Mouse (Mus musculus) large intestine, adult 2 months (tissue): ENCODE data around the gene Ccdc54. TPM values are rescaled to one million over a fixed set of nuclear protein-coding genes. Genes with fewer than 3 reads are reported as not detected.

Experiments used
- DNase-seq: peaks from one replicate; pipeline ENCODE4 v3.0.0-alpha.2; 2012; ENCODE audit warnings: low read depth, low spot score
- WGBS: fragments of 180-500 bp; shearing (Covaris S2); methylation state at CpG from one replicate; pipeline ENCODE4 v1.1.7; 2018; 5-methylcytosine and 5-hydroxymethylcytosine counted together
- polyA plus RNA-seq: library from polyadenylated mRNA; depleted of rRNA; stranded (reverse); fragments of >200 nt; gene quantifications from 2 replicates; pipeline ENCODE4 v1.2.3, GENCODE M21; 2012; rRNA removed

Ccdc54 gene
- polyA plus RNA-seq, result not detected in 2 replicates

DNA sequence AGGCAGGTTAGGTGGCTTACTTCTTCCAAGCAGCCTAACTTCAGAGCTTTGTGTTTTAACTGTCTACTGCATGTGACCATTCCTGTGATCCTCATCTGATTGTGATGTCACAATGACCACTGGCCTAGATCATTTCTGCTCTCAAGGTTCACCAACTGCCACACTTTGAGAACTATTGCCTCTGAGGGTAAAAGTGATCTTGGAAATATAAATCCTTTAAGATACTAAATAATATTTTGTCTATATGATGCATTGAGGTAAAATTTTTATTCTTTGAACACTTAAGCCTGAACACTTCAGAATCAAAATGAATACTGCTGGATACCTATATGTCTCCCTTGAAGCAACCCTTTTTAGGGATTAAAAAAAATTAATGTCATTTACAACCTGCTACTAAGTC, at the start of gene Ccdc54:
Gene Ccdc54, minus strand, starts transcription at position 101 of the 400 bp plus-strand sequence.
- no peak for DNase-seq

DNA sequence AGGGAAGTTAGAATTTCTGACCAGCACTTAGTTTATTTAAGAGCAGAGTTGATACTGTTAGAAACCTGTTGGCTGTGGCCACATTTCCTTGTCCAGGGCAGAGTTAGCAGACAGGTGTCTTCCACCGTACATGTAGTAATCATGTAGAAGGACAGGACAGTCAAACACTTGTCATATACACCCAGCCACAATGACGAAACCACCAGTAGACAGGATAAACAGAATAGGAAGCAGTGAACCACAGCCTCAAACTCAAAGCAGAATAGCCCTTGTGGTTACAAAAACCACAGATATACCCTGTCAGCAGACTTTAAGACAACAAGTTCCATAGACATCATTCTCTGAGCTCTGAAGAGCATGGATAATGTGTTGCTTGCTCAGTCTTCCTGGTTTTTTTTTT, 41.6 kb upstream of the Ccdc54 start:
- 48% methylated on average over 2 of the region's 2 CpGs for WGBS
- DNase-seq, result no peak

DNA sequence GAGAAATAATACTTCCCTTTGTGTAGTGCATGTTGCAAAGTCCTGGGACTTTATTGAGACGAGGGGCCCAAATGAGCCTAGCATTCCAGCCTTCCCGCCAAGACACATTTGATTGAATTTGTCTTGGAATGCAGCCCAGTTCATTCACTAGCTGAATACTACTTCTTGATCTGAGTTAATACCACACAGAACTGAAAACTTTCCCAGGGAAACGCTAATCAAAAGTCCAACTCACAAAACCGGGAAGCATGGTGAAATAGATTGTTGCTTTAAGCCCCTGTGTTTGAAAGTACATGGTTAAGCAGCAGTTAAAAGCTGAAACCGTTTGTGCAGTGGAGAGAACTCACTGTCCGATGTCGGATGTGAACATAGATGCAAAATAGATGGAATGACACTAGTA, 24.6 kb upstream of the Ccdc54 start:
- WGBS, result 26% methylated on average over 7 of the region's 7 CpGs
- DNase-seq, result no peak

DNA sequence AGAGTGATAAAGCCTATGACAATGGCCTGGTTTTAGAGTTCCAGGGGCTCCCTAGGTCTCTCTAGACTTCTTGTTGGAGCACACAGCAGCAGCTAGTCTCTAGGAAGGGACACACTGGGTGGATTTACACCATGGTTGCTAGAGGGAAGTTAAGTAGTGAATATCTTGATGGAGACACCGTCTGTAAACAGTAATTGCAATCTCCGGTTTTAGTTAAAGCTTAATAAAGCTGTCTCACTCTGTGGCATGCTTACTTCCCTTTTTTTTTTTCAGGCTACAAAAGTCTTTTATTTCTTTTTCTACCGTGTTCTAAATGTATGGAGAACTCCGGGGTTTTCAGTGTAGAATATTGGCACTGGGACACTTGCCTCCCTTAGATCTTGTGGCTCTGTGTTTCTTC, 22.0 kb upstream of the Ccdc54 start:
- no peak for DNase-seq

DNA sequence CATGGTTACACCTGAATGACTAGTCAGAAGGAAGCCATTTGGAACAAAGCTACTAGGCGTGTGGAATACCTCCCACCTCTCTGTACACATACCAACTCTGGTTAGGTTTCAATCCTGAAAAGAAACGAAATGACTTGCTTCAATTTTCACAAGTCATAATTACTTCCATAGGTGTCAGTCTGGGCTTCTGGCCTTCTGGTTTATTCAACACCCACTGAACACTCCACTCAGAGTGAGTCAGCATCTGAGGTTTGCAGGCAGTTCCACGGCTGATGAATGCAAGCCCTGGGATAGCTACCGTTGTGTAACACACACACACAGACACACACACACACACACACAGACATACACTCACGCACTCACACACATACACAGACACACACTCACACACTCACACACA, 19.6 kb upstream of the Ccdc54 start:
- DNase-seq, result no peak
- 72% methylated on average over 5 of the region's 5 CpGs for WGBS

More for the DNA sequence above, 22.0 kb upstream of the Ccdc54 start:
- 43% methylated on average over 4 of the region's 4 CpGs for WGBS

DNA sequence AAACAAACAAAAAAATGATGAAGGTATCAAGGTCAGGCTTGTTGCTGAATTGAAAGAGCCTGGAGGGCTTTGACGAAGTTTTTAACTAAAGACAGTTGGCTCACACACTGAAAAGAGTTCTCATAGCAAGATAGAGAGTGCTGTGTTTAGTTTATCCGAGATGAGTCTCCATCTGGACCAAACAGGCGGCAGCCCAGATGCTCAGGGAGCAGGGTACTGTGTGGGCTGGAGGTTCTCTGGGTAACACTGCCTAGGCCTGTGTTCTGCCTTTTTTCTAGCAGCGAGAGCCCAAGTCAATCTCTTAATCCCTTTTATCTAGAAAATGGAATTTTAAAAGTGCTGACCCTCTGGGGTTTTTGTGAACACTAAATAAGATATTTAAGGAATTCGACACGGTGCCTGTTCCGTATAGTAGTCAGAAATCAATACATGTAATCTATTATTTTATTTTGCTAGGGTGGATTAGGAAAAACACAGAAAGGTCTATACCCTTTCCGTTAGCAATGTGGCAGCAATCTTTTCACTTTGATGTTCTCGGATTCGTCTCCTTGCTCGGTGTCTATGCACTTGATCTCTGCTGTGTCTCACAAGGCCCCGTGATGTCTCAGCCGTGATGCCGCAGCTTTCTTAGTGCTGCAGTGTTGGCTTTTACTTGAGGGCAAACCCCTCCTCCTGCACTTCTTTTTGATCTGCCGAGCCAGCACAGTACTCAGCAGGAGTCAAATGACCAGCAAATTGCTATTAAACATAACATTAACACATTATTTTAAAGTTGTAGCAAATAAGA, 17.0 kb upstream of the Ccdc54 start:
- WGBS, result 80% methylated on average over 15 of the region's 15 CpGs
- DNase-seq, result no peak

DNA sequence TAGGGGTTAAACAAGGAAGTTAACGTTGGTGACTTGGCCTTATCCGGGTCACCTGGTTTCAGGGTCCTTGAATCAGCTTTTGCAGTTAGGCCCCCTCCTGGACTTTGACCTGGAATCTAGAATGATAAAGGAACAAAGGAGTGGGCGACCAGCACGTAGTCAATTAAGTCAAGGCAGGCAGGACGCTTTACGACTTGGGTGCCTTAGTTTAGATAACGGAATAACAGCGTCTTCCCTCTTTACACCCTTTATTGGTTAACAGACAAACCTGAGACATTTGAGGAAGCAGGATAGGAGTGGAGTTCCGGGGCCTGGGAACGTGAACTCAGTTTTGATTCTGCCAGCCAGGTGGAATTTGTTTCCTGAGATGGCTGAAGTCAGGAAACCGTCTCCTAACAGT, 13.9 kb upstream of the Ccdc54 start:
- 22% methylated on average over 11 of the region's 11 CpGs for WGBS
- no peak for DNase-seq

DNA sequence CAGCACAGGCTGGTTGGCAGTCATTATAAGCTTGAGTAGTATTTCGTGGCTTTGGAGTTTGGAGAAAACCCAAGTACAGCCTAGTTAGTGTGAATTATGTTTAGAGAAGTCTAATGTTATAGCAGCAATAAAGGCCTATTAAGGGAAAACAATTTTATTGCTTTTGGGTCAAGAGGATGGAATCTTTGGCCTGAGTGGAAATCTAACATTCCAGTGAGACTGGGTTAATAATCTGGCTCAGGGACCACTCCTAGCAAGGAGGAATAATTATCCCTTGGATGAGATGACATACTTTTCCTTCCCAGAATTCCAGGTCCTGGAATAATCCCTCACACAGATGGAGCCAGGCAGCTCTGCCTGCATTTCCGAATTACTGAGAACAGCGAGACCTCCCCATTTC, 11.0 kb upstream of the Ccdc54 start:
- 36% methylated on average over 3 of the region's 3 CpGs for WGBS
- no peak for DNase-seq

DNA sequence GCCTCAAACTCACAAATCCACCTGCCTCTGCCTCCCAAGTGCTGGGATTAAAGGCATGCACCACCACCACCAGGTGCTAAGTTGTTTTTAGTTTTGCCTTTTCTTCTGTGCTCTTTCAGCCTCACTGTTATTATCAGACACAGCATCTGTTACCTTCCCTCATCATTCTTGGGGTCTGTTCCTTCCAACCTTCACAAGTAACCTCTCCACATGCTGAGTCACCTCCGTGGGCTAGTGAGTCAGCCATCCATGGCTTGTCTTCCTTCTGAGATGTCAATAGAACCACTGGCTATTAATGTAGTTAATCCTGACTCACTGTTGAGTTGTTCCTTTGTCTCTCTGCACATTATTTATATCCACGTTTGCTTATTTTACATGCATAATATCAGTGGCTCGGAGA, 9.7 kb upstream of the Ccdc54 start:
- WGBS, result 79% methylated on average over 3 of the region's 3 CpGs

DNA sequence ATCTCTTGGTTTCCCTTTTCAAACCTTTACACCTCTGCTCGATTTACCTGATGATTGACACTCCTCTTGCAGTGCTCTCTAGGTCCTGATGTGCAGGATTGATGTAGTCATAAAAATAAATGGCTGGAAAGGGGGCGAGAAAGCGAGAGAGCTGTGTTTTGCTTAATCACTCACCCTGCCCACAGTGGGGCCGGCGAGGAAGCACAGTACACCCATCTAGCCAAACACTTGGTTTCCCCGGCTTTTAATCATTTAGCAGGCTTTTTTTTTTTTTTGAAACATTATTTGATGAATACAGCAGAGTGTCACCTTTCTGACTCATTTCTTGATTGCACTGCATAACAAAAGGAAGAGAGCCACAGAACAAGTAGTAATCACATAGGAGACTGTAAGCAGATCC, 5.7 kb upstream of the Ccdc54 start:
- 30% methylated on average over 6 of the region's 6 CpGs for WGBS
- DNase-seq, result no peak

More for the DNA sequence above, 9.7 kb upstream of the Ccdc54 start:
- no peak for DNase-seq

DNA sequence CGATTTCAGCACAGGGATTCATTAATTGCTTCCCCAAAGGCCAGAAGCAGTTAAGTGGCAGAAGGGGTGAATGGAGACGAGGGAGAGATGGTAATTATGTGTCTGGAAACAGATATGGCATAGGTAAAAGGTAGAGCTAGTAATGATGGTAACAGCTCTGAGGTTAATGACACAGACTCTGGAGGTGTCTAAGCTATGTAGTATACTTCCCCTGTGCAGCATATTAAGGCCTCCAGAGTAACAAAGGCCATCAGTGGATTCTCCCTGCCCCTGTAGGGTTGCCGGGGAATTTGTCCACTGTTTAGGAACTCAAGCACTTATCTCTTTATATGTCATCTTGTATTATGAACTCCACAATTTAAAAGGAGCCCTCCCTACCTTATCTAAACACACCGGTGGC, 5.2 kb upstream of the Ccdc54 start:
- no peak for DNase-seq
- WGBS, result 53% methylated on average over 4 of the region's 4 CpGs

DNA sequence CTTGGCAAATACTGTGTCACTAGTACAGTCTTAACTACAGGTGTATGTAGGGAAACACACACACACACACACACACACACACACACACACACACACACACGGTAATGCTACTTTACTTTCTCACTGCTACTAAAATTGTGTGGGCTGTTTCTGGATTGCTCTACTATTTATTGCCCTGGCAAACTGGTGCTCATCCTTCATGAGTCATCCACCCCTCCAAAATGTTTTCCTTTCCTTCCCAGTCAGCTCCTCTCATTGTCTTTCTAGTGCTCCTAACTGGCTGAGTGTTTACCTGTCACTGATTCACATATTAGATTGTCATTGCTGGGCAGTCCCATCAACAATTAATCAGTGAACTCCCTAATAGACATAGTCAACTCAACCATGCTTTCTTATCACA, 3.9 kb upstream of the Ccdc54 start:
- DNase-seq, result no peak
- WGBS, result 44% methylated on average over 1 of the region's 1 CpGs

DNA sequence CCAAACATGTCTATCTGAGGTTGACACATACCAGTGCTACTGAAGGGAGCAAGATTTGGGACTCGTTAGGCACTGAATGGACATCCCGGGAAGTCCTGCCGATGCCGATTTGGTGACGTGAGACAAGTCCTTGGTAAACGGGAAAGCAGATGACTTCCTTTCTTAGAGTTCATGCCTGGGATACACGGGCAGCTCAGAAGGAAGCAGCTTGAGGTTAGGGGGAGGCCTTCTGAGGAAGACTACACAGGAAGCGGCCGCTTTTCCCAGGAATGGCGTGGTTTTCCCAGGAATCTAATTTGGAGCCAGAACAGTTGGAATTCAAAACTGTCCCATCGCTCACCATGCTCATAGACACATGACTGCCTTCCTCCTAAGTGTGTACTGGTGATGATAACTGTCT, 2.4 kb upstream of the Ccdc54 start:
- 87% methylated on average over 11 of the region's 11 CpGs for WGBS
- no peak for DNase-seq

DNA sequence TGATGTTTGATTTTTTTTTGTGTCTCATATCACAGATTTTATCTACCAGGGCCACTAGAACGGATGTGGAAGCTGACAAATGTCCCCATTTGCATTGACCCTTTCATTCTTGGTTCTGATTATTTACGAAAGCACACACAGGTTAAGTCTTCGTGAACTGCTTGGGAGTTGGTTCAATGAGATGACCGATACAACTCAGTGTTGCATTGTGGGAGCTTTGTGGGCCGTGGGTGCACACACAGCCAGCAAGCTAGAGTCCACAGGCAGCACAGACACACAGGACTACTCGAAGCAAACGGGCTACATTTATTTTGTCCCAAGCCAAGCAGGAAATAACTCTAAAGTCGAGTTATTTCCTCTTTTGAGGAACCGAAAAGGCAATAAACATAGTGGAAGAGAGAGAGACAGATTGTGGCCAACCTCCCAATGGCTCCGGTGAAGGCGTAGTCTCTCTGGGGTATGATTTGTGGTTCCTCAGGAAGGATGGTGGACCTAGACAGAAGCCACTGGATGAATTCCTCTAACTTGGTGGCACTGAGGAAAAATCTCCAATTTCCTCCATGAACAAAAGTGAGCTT, 1.3 kb downstream of the Ccdc54 start:
- no peak for DNase-seq
- 46% methylated on average over 11 of the region's 11 CpGs for whole genome bisulfite sequencing

DNA sequence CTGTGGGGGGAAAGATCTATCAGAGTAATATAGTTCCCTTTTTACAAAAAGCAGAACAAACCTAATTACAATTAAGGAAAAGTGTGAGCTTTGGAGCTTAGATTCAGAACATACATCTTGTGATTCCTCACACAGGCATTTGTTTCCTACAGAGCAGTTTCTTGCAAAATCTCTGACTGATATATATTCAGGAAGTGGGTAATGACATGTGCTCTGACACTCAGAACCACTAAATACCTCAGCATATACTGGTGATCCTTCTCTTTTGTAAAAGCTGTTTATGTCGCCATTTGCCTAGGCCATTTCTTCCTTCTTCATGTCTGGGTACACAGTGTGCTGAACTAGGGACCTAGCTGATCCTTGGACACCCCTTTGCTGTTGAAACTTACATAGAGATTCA, 2.8 kb downstream of the Ccdc54 start:
- 65% methylated on average over 1 of the region's 1 CpGs for WGBS
- DNase-seq, result no peak

DNA sequence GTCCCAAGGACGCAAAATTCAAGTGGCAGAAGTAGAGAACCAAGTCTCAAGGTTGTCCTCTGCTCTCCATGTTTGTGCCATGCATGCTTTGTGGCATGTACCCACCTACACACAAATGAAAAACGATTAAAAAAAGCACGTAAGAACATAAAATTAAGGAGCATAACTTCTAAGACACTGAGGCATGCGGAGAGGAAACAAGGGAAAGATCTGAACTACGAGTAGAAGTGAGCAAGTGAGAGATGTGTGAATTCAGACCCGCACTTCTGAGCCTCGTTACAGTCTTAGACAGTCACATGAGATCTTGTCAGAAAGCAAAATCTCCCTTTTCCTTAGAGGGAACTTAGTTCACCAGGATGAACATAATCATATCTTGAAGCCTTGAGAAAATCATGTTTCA, 3.8 kb downstream of the Ccdc54 start:
- DNase-seq, result no peak
- 87% methylated on average over 7 of the region's 7 CpGs for WGBS

DNA sequence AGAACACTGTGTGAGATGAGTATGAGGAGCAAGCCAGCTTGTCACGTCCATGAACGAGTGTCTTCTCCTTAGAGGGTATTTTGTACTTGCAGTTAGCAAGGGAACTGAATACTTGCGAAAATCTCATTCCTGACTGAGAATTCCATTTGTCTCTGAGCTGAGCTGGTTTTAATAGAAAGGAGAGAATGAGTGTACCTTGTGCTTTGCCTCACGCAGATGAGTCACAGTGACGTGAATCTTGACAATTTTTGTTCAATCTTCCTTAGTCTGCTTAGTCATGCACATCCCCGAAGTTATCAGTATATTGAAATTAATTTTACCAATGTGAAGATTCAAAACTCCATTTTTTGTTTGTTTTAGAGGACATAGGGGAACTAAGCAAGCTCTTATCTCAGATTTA, 12.6 kb downstream of the Ccdc54 start:
- WGBS, result 72% methylated on average over 6 of the region's 6 CpGs
- no peak for DNase-seq

DNA sequence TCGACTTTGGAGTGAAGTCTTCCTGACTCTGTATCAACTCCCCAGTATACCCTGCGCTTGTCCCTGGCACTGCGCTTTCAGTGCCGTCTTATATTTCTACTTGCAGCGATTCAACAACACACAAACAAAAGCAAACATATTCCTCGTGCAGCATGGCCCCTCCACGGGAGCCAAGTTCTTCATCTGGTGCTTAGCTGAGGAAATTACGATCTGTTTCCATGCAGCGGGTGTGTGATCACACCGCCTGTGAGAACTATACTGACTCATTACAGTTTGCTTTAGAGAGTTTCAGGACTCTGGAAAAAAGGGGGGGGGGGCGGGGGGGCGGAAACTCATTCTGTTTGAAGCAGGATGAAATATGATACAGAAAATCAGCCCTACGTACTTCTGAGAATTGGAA, 18.4 kb downstream of the Ccdc54 start:
- no peak for DNase-seq
- WGBS, result 50% methylated on average over 13 of the region's 13 CpGs

DNA sequence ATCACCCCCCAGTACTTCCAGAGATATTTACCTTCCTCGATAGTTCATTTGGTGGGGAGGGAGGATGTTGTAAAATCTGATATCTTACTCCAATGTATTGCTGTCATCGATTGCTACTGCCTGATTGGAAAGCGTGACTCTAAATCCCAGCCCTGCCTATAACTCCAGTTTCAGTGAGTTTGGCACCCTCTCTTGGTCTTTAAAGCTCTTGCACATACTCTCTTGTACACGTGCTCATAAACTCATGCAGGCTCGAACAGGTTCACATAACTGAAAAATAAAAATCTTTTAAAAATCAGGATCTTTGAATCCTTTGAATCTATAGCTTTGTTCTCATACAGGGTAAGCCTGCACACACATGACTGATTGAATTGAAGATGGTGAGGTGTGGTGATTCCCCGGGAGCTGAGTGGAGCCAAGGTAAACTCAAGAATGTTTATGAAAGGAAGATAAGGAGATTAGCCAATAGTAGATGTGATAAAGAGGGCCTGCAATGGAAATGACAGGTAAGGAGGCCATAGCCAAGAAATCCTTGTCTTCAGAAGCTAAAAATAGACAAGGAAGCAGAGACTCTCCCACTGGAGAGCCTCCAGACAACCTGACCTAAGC, 31.7 kb downstream of the Ccdc54 start:
- WGBS, result 25% methylated on average over 6 of the region's 6 CpGs
- DNase-seq, result no peak

DNA sequence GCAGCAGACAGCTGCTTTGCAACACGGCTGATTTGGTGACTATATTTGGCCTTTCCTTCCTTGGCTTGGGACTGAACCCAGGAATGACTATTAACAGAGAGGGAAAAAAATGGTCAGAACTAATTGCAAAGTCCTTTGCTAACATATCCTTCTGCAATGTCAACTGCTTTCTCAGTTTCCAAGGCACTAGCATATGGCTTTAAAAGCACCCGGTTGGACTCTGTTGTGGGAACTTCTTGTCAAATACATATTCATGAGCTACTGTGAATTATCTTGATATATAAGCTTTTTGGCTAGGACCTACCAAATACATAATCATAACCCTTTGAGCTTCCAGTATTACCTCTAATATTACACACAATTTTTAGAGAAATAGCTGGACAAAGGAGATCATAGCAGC, 37.1 kb downstream of the Ccdc54 start:
- WGBS, result 80% methylated on average over 2 of the region's 2 CpGs
- DNase-seq, result no peak

DNA sequence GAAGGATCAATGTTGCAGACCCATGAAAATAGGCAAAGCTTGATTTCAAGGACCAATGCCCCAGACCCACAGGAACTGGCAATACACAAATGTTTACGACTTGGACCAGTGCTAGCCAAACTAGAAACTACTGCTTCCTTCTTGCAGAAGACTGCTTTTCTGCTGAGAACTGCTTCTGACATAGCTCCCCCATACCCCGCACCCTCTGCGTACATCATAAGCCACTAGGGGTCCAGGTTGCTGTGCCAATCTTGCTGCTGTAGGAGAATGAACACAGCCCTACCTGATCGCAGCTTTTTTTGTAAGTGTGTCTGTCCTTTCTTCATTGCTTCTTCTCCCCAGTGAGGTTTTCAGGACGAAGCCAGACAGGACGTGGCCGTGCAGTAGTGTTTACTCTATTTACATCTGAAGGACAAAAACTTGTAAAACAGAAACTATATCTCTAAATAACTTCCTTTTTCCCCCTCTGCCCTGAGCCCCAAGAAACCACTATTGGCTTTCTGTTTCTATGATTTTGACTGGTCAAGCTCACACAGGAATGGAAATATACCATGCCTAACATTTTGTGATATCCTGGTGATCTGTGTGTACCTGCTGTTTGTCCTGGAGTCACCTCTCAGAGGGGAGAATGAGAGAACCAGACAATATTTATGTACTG, 39.0 kb downstream of the Ccdc54 start:
- DNase-seq, result no peak
- WGBS, result 43% methylated on average over 7 of the region's 7 CpGs
